Mouse (Mus musculus): ENCODE data around the gene Pla2g4f.
A peak's percentile ranks its signal among the peaks of the same experiment; 100 is the strongest.

The Pla2g4f gene

GRCm38 (mm10) chr2:120313976-120314375 is at the start of gene Pla2g4f:
Gene Pla2g4f (minus strand): TSS chr2:120314165.
- DNase-seq (ENCODE audit: low read depth, low spot score), result no peak

DNA sequence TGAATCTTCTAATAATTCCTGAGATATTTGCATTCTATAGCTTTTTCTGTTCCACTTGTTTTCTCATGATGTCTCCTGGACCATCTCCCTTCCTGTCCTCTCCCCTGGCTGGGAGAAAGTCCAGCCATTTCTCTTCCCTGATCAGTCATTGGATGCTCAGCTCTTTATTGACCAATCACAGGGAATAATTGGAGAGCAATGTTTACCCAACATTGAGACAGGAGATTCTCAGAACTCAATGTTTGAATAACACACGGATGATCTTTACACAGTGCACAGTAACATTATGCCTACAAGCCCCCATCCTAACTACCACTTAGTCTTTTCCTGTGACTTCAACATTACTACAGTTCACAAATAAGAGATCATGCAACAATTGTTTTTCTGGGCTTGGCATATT is 46.5 kb upstream of the Pla2g4f start:
- DNase-seq (ENCODE audit: low read depth, low spot score), result no peak

- DNase-seq (ENCODE audit: low read depth, low spot score), result peak; percentile 83
Observed at GRCm38 (mm10) chr2:120352682-120353646, 39.0 kb upstream of the Pla2g4f start, which contains the start of gene Vps39. Gene Vps39 (minus strand): TSS chr2:120353137.

DNA sequence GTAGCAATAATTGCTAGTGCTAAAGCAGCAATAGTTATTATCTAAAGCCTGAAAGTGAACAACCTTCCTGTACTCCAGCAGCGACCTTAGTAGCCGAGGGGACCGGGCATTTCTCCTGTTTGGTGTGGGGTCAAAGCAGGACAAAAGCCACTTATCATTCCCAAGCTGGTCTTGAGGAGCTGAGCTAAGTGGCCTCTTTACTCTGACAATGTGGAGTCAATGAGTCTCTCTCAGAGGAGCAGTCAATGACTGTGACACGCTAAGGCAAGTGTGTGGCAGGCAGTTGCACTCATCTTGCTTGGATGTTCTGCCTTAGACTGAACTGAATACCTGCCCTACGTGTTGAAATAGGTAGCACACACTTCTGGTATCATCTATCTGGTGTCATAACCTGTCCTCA is 37.4 kb upstream of the Pla2g4f start:
- no peak for DNase-seq (ENCODE audit: low read depth, low spot score)

- no peak for DNase-seq (ENCODE audit: low read depth, low spot score)
Observed at GRCm38 (mm10) chr2:120348120-120348519, 34.2 kb upstream of the Pla2g4f start.

DNA sequence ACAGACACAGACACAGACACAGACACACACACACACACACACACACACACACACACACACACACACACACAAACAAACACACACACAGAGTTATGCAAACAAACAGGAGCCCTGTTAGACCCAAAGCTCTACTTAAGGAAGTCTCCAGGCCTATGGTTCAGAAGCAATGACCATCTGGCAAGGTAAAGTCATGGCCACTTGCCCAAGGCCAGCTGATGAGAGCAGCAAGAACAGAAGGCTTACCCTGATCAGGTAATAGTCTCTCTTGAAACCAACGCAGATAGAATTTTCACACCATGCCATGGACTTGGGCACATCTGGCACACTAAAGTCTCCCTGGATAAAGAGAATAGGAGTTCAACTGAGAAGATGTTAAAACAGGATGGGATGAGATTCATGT is 27.8 kb upstream of the Pla2g4f start:
- DNase-seq (ENCODE audit: low read depth, low spot score), result no peak

GRCm38 (mm10) chr2:120337886-120338285 is 23.9 kb upstream of the Pla2g4f start:
- no peak for DNase-seq (ENCODE audit: low read depth, low spot score)

- DNase-seq (ENCODE audit: low read depth, low spot score), result no peak
Observed at GRCm38 (mm10) chr2:120331575-120331974, 17.6 kb upstream of the Pla2g4f start.

DNA sequence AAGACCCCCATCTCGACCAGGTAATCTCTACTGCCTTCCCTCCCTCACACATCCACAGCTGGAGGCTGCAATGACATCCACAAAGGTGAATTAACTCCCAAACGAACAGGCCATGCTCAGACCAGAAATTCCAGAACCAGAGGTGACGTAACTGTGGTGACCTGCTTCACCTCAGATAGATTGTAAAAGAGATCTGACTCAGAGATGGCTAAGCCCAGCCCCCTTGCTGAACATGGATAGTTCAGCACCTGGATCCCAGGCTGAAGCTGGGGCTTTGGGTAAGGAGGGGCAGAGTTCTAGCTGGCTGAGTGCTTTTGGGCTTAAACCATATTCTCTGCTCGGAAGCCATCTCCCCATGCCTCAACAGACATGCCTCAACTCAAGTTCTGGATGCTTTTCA is 1.1 kb upstream of the Pla2g4f start:
- no peak for DNase-seq (ENCODE audit: low read depth, low spot score)

DNA sequence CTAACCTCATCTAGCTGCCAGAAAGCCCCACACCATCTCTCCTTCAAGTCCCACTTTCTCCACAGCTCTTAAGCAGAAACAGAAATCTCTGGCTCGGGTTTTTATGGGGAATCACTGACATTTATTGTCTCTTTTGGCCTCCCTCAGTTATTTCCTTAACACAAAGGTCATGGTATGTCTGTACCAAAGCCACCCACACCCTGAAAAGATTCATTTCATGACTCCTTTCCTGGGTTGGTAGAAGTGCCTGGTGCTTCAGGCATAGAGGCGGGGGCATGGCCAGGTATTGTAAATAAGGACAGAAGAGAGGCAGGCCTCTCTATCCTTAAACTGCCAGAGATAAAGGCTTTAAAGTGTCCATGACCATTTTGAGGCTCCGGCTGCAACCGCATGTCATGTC is 522 bp upstream of the Pla2g4f start:
- no peak for DNase-seq (ENCODE audit: low read depth, low spot score)

GRCm38 (mm10) chr2:120312276-120312825 is 1.6 kb downstream of the Pla2g4f start:
- no peak for DNase-seq (ENCODE audit: low read depth, low spot score)

GRCm38 (mm10) chr2:120304113-120304512 is 9.9 kb downstream of the Pla2g4f start:
- DNase-seq (ENCODE audit: low read depth, low spot score), result no peak

DNA sequence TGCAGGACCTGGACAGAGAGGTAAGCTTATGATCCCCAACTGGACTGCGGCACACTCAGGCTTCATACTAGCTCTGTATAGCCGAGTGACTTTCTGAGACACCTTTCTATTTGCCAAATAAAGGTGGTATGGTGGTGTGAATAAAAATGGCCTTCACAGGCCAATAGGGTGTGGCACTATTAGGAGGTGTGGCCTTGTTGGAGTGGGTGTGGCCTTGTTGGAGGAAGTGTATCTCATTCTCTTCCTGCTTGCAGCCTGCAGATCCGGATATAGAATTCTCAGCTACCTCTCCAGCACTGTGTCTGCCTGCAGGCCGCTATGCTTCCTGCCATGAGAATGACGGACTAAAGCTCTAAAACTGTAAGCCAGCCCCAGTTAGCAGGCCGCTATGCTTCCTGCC is 12.9 kb downstream of the Pla2g4f start:
- DNase-seq (ENCODE audit: low read depth, low spot score), result no peak

- no peak for DNase-seq (ENCODE audit: low read depth, low spot score)
Observed at GRCm38 (mm10) chr2:120299866-120300265, 14.1 kb downstream of the Pla2g4f start.

DNA sequence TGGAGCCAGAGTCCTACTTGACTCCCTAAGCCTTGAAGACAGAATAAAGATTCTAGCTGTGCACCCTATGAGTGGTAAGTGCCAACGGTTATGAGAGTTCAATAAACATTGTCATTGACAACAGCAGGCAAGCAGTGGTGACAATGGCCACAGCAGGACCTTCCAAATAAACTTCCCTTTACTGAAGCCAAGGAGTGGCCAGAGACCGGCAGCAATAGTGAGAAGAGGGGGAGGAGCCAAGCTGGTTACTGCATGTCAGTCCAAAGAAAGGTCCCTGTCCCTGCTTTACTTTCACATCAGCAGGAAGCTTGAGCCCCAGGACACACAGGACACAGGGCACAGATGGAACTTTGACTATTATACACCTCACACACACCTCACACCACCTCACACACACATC is 17.8 kb downstream of the Pla2g4f start:
- DNase-seq (ENCODE audit: low read depth, low spot score), result no peak

DNA sequence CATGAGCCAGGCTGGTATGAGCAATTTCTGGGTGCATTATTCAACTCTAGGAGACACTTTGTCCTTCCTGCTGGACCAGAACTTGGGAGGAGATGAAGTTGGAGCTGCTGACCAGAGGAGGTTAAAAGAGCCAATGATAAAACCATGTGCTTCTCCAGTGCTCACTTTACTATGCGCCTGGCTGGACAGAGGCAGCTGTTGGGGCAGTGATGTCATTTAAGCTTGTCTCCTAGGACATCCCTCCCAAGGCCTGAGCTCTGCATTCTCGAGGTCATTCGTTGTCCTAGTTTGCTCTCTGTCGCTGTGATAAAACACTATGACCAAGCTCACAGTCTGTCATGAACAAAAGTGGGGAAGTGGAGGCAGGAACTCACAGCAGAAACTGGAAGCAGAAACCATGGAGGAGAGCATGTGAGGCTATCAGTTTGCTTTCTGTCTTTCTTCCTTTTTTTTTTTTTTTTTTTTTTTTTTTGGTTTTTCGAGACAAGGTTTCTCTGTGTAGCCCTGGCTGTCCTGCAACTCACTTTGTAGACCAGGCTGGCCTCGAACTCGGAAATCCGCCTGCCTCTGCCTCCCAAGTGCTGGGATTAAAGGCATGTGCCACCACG is 22.4 kb downstream of the Pla2g4f start:
- DNase-seq (ENCODE audit: low read depth, low spot score), result no peak

DNA sequence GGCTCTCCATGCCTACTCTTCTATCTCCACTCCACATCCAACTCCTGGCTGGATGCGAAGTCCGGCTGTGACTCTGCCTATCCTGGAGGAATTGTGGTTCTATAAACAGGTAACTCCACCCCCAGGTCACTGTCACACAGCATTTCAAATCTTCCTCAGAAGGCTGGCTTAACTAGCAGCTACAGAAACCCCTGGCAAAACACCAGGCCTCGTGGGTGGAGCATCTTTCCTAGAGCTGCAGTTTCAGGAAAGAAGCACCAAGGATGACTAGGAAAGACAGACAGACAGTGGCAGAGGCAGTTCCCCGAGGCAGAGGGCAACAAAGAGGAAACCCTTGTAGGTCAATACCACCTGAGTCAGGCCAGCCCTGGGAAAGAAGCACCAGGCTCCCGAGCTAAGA is 25.0 kb downstream of the Pla2g4f start, which contains the start of gene Pla2g4d:
TSS of gene Pla2g4d (minus strand) at position 203 of the 400 bp plus-strand sequence.
- no peak for DNase-seq (ENCODE audit: low read depth, low spot score)

DNA sequence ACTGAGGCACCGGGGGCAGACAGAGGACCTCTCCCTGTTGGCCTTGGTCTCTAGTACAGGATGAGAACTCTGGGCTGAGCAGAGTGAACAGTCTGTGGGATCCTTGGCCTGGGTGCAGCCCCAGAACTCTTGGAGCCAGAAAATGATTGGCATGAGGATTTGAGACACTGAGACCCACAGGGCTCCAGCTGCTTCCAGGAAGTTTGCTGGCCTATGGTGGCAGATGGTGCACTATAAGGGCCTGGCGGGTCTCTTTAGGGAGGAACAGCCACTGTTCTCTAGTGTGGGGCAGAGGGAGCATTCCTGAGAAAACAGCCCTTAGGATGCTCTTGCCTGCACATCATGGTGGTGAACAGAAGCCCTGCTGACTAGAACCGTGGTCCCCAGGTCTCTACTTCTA is 25.6 kb downstream of the Pla2g4f start:
- DNase-seq (ENCODE audit: low read depth, low spot score), result no peak

- DNase-seq (ENCODE audit: low read depth, low spot score), result no peak
Observed at GRCm38 (mm10) chr2:120285639-120286038, 28.3 kb downstream of the Pla2g4f start.

GRCm38 (mm10) chr2:120284705-120285104 is 29.3 kb downstream of the Pla2g4f start:
- no peak for DNase-seq (ENCODE audit: low read depth, low spot score)

DNA sequence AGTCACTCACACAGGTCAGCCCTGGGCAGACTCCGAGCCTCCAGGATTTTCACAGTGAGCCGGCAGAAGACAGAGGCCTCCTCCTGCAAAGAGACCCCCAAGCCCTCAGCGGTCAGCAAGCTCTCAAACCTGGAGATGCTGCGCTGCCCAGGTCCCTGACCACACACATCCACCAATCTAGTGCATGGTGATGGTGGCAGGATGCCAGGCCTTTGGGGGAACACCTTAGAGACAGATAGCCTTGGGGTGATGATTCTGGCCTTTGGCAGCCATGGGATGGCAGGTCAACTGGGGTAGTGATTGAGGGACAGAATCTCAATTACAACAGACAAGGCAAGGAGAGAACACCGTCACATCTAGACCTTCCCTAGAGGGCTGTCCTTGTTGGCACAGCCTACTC is 29.9 kb downstream of the Pla2g4f start:
- DNase-seq (ENCODE audit: low read depth, low spot score), result no peak

DNA sequence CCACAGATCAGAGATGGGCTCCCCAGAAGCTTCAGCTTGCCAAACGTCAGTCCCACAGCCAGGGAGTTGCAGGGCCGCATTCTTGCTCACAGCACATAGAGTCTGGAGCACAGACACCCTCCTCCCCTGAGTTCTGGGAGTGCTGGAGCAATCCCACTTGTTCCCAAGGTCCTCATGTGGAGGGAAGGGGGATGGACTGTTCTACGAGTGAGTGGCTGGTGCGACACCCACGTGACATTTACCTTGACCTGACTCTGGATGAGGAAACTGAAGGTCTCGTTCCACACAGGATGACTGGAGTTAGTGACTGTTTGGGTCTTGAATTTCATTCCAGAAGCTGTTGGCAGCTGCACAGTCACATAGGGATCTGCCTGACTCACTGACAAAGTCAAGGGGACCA is 30.4 kb downstream of the Pla2g4f start:
- DNase-seq (ENCODE audit: low read depth, low spot score), result no peak

DNA sequence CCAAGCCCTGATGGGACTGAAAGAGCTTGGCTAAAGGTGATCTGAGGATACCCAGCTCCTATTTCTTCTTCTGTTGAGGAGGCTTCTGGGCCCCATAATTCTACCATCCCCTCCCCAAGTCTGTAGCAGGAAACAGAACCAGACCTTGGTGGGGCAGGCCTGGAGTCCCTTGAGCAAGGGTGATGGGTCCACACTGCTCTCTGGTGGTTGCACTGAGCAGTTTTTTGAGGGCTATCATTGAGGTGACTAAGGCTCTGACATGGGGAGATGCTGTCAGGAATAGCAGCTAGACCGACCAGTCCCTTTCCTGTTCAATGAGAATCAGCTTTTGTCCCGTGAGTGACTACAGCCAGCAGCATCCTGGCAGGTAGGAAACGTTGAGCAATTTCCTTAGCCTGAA is 32.7 kb downstream of the Pla2g4f start:
- no peak for DNase-seq (ENCODE audit: low read depth, low spot score)

Data from embryo, embryonic 11.5 days (tissue).